Mouse (Mus musculus) mesoderm, embryonic 11.5 days (tissue): ENCODE data around the gene Rreb1.

ENCODE experiments used
- DNase-seq: peaks from one replicate; pipeline ENCODE4 v3.0.0-alpha.2; 2012; ENCODE audit warnings: low read depth, low spot score

Gene Rreb1

GRCm38 (mm10) chr13:37778594-37779231 is 513 bp downstream of the Rreb1 start:
- DNase-seq = peak; percentile 49

GRCm38 (mm10) chr13:37779251-37779667 is 1.1 kb downstream of the Rreb1 start:
- no peak for DNase-seq

- no peak for DNase-seq
These were observed 3.4 kb downstream of the Rreb1 start for GRCm38 (mm10) chr13:37781557-37781956.

- no peak for DNase-seq
These were observed 3.9 kb downstream of the Rreb1 start for GRCm38 (mm10) chr13:37782144-37782543.

- no peak for DNase-seq
These were observed 5.5 kb downstream of the Rreb1 start for GRCm38 (mm10) chr13:37783676-37784075.

- no peak for DNase-seq
These were observed 6.0 kb downstream of the Rreb1 start for GRCm38 (mm10) chr13:37784226-37784625.

- DNase-seq = no peak
These were observed 14.6 kb downstream of the Rreb1 start for GRCm38 (mm10) chr13:37792739-37793336.

- no peak for DNase-seq
These were observed 20.6 kb downstream of the Rreb1 start for GRCm38 (mm10) chr13:37798811-37799210.

- no peak for DNase-seq
These were observed 21.2 kb downstream of the Rreb1 start for GRCm38 (mm10) chr13:37799413-37799812.

- no peak for DNase-seq
These were observed 23.2 kb downstream of the Rreb1 start for GRCm38 (mm10) chr13:37801101-37802075.

GRCm38 (mm10) chr13:37802246-37803003 is 24.2 kb downstream of the Rreb1 start:
- DNase-seq = no peak

- DNase-seq = no peak
These were observed 25.0 kb downstream of the Rreb1 start for GRCm38 (mm10) chr13:37803244-37803643.

- no peak for DNase-seq
These were observed 25.8 kb downstream of the Rreb1 start for GRCm38 (mm10) chr13:37804023-37804422.

- DNase-seq = no peak
These were observed 36.8 kb downstream of the Rreb1 start for GRCm38 (mm10) chr13:37815001-37815400.

GRCm38 (mm10) chr13:37816736-37817135 is 38.5 kb downstream of the Rreb1 start:
- DNase-seq = no peak

GRCm38 (mm10) chr13:37821413-37821812 is 43.2 kb downstream of the Rreb1 start:
- DNase-seq = no peak

- DNase-seq = no peak
These were observed 46.2 kb downstream of the Rreb1 start for GRCm38 (mm10) chr13:37824331-37824920.

- no peak for DNase-seq
These were observed 46.9 kb downstream of the Rreb1 start for GRCm38 (mm10) chr13:37824956-37825645.

GRCm38 (mm10) chr13:37825646-37826280 is 47.6 kb downstream of the Rreb1 start:
- peak; percentile 72 for DNase-seq
